Mouse (Mus musculus): Measurements from ENCODE around the gene Foxd4. TPM values are rescaled to one million over a fixed set of nuclear protein-coding genes. Genes with fewer than 3 reads are reported as not detected.
A peak's percentile ranks its signal among the peaks of the same experiment; 100 is the strongest.
"Not testable (repeated sequence)": the region's sequence is repeated elsewhere in the genome, so short reads cannot be mapped to it uniquely, and the experiment has no call there.

Gene Foxd4
- total and polyA plus RNA-seq, 2 experiments from 2014 or later, result 0.14 TPM; not detected in 1

DNA sequence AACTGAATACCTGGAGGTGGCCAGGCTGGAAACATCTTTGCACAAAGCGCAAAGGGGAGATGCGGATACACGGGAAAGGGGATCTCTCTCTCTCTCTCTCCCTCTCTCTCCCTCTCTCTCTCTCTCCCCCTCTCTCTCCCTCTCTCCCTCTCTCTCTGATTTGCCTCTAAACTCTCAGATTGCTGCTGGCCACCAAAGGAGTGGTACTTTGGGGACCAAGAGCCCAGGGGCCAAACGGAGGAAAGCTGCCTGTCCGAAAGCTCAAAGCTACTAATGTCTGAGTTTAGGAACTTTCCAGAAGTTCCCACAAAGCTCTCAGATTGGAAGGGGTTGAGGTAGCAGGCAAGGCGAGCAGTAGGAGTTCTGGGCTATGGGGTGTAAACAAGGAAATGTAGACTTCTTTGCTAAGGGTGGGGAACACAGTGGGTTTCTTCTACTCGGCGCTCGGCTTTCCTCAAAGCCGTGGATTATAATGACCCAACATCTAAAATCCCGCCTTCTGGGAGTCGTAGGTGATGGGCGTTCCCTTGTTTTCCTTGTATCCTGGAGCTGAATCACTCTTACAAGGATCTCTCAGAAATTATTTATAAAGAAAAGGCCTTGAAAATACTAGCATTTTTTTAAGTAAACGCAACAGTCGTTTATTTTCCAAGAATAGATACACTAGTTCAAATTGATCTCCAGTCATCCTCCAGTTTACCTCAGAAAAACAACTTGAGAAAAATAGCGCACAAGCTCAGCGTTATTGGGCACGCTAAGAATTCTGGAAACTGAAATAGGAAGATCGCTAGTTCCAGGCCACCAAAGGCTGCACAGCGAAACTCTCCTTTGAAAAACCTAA is 2.9 kb downstream of the Foxd4 start:
- H3K27ac ChIP-seq, result no peak overlapping the region
- H3K4me3 ChIP-seq (ENCODE audit: low read length), result no peak overlapping the region
- TF ChIP-seq CTCF (IDR thresholded peaks at IDR 0.05; ENCODE audit: low read depth), result no peak
- WGBS, result 2% methylated on average over 20 of the region's 20 CpGs
- DNase-seq (ENCODE audit: low spot score), result no peak
- H3K27me3 ChIP-seq (ENCODE audit: insufficient read depth, low read length), result peaks cover 59% of the 10 kb centered on the region
- H3K9ac ChIP-seq (replicated peaks; ENCODE audit: low read length), result no peak overlapping the region
- H3K9me3 ChIP-seq (ENCODE audit: low read length), result no peaks in the 10 kb centered on the region
- no peak for ATAC-seq
- no peak overlapping the region for H3K4me2 ChIP-seq (ENCODE audit: low read depth, low read length)
- H3K4me1 ChIP-seq (ENCODE audit: insufficient read depth, low read length), result no peaks in the 10 kb centered on the region
- H3K36me3 ChIP-seq (ENCODE audit: insufficient read depth, low read length), result no peaks in the 10 kb centered on the region

DNA sequence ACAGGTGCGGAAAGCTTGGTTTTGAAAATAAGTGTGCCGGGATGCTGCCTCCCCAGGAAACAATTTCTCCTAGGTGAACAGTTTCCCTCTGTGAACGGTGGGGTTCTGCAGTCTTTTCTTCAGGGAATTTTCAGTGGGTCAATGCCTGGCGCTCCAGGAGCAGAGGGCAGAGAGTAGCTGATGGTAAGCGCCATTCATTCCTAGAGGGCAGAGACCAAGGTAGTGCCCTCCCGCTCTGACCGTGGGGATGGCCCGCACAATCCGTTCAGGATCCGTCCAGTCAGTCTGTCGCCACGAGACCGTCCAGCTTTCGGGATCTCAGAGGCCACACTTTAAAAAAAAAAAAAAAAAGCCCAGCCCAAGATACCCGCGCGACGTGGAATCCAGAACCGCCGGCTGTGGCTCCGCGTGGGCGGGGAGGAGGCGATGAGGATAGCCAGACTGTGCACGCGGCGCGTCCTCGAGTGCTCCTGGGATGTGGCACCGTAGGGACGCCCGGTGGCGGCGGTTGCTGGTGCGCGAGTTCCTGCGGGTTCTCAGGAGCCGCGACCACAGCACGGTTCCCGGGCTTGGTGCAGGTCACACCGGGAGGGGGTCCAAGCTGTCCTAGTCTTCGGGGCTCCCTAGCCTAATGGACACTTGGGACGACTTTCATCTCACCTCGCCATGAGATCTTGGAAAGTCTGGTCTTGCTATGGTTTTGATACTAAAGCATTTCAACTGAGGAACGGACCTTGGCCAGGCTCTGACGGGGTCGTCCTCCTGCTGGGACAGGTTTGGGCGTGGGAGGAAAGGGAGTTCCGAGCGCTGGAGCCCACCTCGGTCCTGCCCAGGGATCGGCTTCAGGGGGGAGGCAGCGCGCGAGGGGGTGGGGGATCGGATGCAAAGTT is 3.7 kb downstream of the Foxd4 start:
- H3K27me3 ChIP-seq (ENCODE audit: insufficient read depth, low read length), result peaks cover 51% of the 10 kb centered on the region
- TF ChIP-seq CTCF (IDR thresholded peaks at IDR 0.05; ENCODE audit: low read depth), result no peak
- H3K4me1 ChIP-seq (ENCODE audit: insufficient read depth, low read length), result no peaks in the 10 kb centered on the region
- H3K4me3 ChIP-seq (ENCODE audit: low read length), result peak overlapping the region; percentile 18
- H3K4me2 ChIP-seq (ENCODE audit: low read depth, low read length), result peak overlapping the region; percentile 40; the same call in 1 of the 2 replicates
- no peaks in the 10 kb centered on the region for H3K9me3 ChIP-seq (ENCODE audit: low read length)
- H3K27ac ChIP-seq, result no peak overlapping the region
- no peak overlapping the region for H3K9ac ChIP-seq (replicated peaks; ENCODE audit: low read length)
- ATAC-seq (no peak), DNase-seq (ENCODE audit: low spot score) (no peak)
- no peaks in the 10 kb centered on the region for H3K36me3 ChIP-seq (ENCODE audit: insufficient read depth, low read length)
- WGBS, result 2% methylated on average over 57 of the region's 57 CpGs

DNA sequence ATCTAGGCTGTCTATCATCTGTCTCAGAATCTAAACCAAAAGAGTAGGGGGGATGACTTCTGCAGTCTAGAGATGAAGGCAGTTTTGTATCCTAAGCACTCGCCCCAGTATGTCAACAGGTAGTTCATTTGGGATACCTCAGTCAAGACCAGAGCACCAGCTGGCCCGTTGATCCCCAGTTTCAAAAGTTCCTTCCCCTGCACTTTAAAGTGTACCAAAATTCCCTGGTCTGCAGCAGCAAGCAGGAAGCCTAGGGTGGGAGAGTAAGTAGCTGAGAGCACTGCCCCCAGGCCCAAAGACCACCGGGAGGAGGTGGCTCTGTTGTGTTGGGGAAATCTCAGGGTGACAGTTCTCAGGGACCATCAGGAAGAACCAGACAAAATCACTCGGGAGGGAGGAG is 4.5 kb downstream of the Foxd4 start:
- 21% methylated on average over 4 of the region's 4 CpGs for WGBS
- Histone ChIP-seq H3K4me2 (ENCODE audit: low read depth, low read length) (no peak overlapping the region), H3K9me3 (ENCODE audit: low read length) (no peaks in the 10 kb centered on the region), H3K4me3 (ENCODE audit: low read length) (no peak overlapping the region), H3K36me3 (ENCODE audit: insufficient read depth, low read length) (no peaks in the 10 kb centered on the region), H3K9ac (replicated peaks; ENCODE audit: low read length) (no peak overlapping the region), H3K4me1 (ENCODE audit: insufficient read depth, low read length) (no peaks in the 10 kb centered on the region), H3K27me3 (ENCODE audit: insufficient read depth, low read length) (peaks cover 43% of the 10 kb centered on the region), H3K27ac (no peak overlapping the region)
- no peak for TF ChIP-seq CTCF (IDR thresholded peaks at IDR 0.05; ENCODE audit: low read depth)
- no peak for ATAC-seq
- DNase-seq (ENCODE audit: low spot score), result no peak

DNA sequence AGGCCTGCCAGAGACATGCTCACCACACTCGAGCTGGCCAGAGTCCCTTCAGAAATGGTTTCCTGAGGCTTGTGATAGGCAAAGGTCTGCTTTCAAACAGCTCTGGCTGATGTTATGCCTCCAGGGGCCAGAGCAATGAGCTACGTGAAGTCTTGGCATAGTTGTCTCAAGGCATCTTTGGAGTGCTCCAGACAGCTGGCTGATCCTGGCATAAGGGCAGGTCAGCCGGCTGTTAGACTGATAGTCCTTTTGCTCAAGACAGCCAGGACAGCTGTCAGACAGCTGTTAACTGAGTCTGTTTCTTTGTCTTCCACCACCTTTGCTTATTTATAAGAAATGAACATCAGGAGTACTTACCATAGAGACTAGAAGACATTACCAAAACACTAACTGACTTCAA is 14.1 kb downstream of the Foxd4 start:
- no peak overlapping the region for H3K9ac ChIP-seq (replicated peaks; ENCODE audit: low read length)
- no peak overlapping the region for H3K27ac ChIP-seq
- no peaks in the 10 kb centered on the region for H3K4me1 ChIP-seq (ENCODE audit: insufficient read depth, low read length)
- ATAC-seq, result no peak
- WGBS, result 84% methylated on average over 3 of the region's 3 CpGs
- no peaks in the 10 kb centered on the region for H3K9me3 ChIP-seq (ENCODE audit: low read length)
- no peak for DNase-seq (ENCODE audit: low spot score)
- no peaks in the 10 kb centered on the region for H3K27me3 ChIP-seq (ENCODE audit: insufficient read depth, low read length)
- H3K4me2 ChIP-seq (ENCODE audit: low read depth, low read length), result no peak overlapping the region
- no peaks in the 10 kb centered on the region for H3K36me3 ChIP-seq (ENCODE audit: insufficient read depth, low read length)
- TF ChIP-seq CTCF (IDR thresholded peaks at IDR 0.05; ENCODE audit: low read depth), result no peak
- H3K4me3 ChIP-seq (ENCODE audit: low read length), result no peak overlapping the region

DNA sequence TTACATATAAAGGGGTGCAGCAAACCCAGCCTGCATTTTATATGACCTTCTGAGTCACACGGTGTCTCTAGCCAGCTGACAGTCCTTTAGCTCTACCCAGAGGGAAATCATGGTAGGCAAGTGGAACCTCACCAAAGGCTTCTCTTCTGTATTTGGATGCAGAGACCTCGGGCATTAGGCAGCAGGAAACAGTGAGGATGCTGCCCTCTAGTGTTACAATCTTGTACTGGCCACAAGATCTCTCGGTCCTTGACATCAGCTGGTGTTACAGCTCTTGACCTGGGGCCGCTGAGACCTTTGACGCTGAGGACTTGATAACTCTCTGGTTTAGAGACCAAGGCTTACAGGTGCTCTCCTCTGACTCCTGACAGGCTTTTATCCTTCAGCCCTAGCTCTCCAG is 15.5 kb downstream of the Foxd4 start:
- ATAC-seq, result peak; percentile 64; the same call in 1 of the 2 replicates
- Histone ChIP-seq H3K27me3 (ENCODE audit: insufficient read depth, low read length) (no peaks in the 10 kb centered on the region), H3K9me3 (ENCODE audit: low read length) (no peaks in the 10 kb centered on the region), H3K4me1 (ENCODE audit: insufficient read depth, low read length) (no peaks in the 10 kb centered on the region), H3K27ac (no peak overlapping the region), H3K9ac (replicated peaks; ENCODE audit: low read length) (no peak overlapping the region), H3K4me2 (ENCODE audit: low read depth, low read length) (no peak overlapping the region), H3K36me3 (ENCODE audit: insufficient read depth, low read length) (no peaks in the 10 kb centered on the region), H3K4me3 (ENCODE audit: low read length) (no peak overlapping the region)
- 10% methylated on average over 5 of the region's 5 CpGs for WGBS
- TF ChIP-seq CTCF (IDR thresholded peaks at IDR 0.05; ENCODE audit: low read depth), result peak; percentile 93
- DNase-seq (ENCODE audit: low spot score), result peak; percentile 81

DNA sequence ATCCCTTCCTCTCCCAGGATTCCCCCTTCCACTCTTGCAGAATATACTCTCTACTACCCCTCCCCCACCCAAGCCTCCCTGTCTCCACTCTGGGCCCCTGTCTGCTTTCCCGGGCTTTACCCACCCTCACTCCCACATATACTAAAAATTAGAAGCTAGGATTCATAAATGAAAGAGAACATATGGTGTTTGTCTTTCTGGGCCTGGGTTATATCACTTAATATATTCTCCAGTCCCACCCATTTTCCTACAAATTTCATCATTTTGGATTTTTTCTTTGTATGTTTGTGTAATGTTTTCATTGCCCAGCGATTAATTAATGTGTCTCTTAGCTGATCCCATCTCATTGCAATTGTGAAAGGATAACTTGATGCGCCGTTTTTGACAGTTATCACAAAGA is 19.8 kb downstream of the Foxd4 start:
- ATAC-seq (no peak), DNase-seq (ENCODE audit: low spot score) (no peak)
- Histone ChIP-seq H3K4me2 (ENCODE audit: low read depth, low read length) (no peak overlapping the region), H3K9ac (replicated peaks; ENCODE audit: low read length) (no peak overlapping the region), H3K4me1 (ENCODE audit: insufficient read depth, low read length) (no peaks in the 10 kb centered on the region), H3K36me3 (ENCODE audit: insufficient read depth, low read length) (no peaks in the 10 kb centered on the region), H3K27me3 (ENCODE audit: insufficient read depth, low read length) (no peaks in the 10 kb centered on the region), H3K9me3 (ENCODE audit: low read length) (no peaks in the 10 kb centered on the region), H3K27ac (no peak overlapping the region), H3K4me3 (ENCODE audit: low read length) (no peak overlapping the region)
- whole genome bisulfite sequencing, result 61% methylated on average over 4 of the region's 4 CpGs
- TF ChIP-seq CTCF (IDR thresholded peaks at IDR 0.05; ENCODE audit: low read depth), result no peak

DNA sequence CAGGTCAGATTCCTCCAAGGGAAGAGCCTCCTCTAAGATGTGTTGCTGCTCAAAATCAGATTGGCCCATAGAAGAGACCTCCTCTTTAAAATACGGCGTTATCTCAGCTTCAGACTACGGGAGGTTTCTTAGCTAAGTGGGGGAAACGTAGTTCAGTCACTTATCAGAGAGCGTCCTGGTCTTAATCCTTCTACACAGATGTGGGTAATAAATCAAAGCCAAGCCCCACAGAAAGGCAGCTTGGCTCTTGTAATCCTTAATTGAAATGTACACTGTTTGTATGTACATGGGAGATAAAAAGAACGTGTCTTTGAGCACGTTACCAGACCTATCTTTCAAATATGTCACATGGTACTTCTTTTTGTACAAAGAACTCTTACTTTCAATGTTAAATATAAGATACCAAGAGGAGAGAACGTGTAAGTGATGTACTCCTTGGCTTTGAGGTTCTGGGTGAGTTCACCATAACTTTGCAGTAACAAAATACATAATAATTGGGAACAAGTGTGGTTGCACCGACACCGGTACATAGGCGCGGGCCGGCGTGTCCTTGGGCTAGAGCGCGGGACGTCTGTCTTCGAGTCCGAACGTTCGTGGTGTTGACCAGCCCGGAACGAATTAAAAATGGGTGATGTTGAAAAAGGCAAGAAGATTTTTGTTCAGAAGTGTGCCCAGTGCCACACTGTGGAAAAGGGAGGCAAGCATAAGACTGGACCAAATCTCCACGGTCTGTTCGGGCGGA is 25.7 kb downstream of the Foxd4 start, which contains the start of gene Gm10053:
Gm10053 (plus strand) TSS at position 558 of the 742 bp plus-strand sequence.
- WGBS, result 91% methylated on average over 23 of the region's 26 CpGs
- not testable (repeated sequence) for ATAC-seq; H3K27ac ChIP-seq; H3K4me3 ChIP-seq (ENCODE audit: low read length); H3K4me2 ChIP-seq (ENCODE audit: low read depth, low read length); H3K27me3 ChIP-seq (ENCODE audit: insufficient read depth, low read length); H3K36me3 ChIP-seq (ENCODE audit: insufficient read depth, low read length); H3K4me1 ChIP-seq (ENCODE audit: insufficient read depth, low read length); H3K9ac ChIP-seq (replicated peaks; ENCODE audit: low read length); H3K9me3 ChIP-seq (ENCODE audit: low read length); DNase-seq (ENCODE audit: low spot score)
